Mouse (Mus musculus) ES-Bruce4 (cell line): ENCODE data around the gene Slc6a18.

Experiments used
- CTCF ChIP-seq: IDR thresholded peaks from one replicate; pipeline ENCODE4 v1.8.1; 2011; ENCODE audit warnings: low read depth, low read length
- EP300 ChIP-seq: IDR thresholded peaks from 2 replicates; pipeline ENCODE4 v1.6.1; 2011; ENCODE audit warnings: low read depth, low read length; ENCODE audit not compliant: insufficient read depth

DNA sequence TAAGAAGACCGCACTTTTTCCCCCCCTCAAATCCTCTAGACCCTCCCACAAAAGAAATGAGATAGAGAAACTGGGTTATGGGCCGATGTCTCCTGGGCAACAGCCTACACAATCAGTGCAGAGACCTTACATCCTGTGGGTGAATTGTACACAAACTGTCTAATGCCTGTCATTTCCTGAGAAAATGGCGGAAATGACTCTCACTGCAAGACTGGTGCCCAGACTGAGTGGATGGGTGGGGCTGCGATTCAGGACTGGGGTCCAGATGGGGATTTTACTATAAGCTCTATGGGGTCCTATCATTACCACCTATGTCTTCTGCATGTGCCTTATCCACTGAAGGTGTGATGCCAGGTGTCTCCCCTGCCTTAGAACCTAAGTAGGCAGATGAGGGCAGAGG, 25.0 kb upstream of the Slc6a18 start:
- TF ChIP-seq CTCF (no peak), EP300 (no peak)
